Mouse (Mus musculus): ENCODE results near the gene Lrrc27.

DNA sequence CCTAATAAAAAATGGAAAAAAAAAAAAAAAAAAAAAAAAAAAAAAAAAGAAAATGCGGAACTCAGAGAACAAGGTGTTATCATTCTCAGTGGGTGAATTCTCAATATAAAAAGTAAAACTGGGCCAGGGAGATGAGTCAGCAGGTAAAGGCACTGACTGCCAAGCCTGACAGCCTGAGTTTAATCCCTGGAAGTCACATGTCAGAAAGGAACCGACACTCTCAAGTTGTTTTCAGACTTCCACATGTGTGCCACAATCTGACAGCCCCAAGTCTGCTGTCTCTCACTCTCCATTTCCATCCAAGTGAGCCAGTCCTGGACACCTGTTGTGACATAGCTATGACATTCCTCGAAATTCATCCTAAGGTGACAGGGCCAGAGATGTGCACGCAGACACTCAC, 28.4 kb upstream of the Lrrc27 start:
- TF ChIP-seq POLR2A (IDR thresholded peaks at IDR 0.05; ENCODE audit: control insufficient read depth, low read depth, low read length) (no peak), CTCF (IDR thresholded peaks at IDR 0.05; ENCODE audit: control insufficient read depth, insufficient read depth, insufficient replicate concordance, low read depth, low read length) (no peak)
